Mouse (Mus musculus) CH12.LX (cell line): ENCODE data around the gene Terf2. TPM values are rescaled to one million over a fixed set of nuclear protein-coding genes. Genes with fewer than 3 reads are reported as not detected.

Experiments
- DNase-seq: peaks from one replicate; pipeline ENCODE4 v3.0.0-alpha.2; 2013; ENCODE audit errors: extremely low read depth
- H3K27ac ChIP-seq: 2 replicates; pipeline ENCODE4 v1.5.1; 2012; ENCODE audit warnings: low read depth, mild to moderate bottlenecking, control low read depth, moderate library complexity; ENCODE audit not compliant: insufficient read depth
- H3K27me3 ChIP-seq: replicated peaks from 2 replicates; pipeline ENCODE3; 2012; ENCODE audit warnings: inconsistent platforms
- H3K36me3 ChIP-seq, 2 experiments: replicated peaks in 1 of 2; 2 replicates each; pipeline versions ENCODE3 to v1.6.1; 2012; ENCODE audit warnings: inconsistent platforms in 1 of 2, low read length in 1 of 2, mild to moderate bottlenecking in 1 of 2, mixed read lengths in 1 of 2, moderate library complexity in 1 of 2; ENCODE audit not compliant: control insufficient read depth in 1 of 2, insufficient read depth in 1 of 2
- H3K4me1 ChIP-seq, 2 experiments: 2 replicates each; pipeline ENCODE4 v1.6.1; 2012; ENCODE audit warnings: inconsistent platforms in 1 of 2, moderate library complexity in 1 of 2; ENCODE audit not compliant: insufficient read depth in 2 of 2, control insufficient read depth in 1 of 2
- H3K4me2 ChIP-seq: 2 replicates; pipeline ENCODE4 v1.6.1; 2012; ENCODE audit warnings: low read depth, mild to moderate bottlenecking, control low read depth; ENCODE audit not compliant: poor library complexity, insufficient read depth, severe bottlenecking
- H3K4me3 ChIP-seq, 3 experiments: fragments of 150-350 bp in 1 of 3; sonication (generic) in 1 of 3; replicated peaks in 1 of 3; 2 replicates each; pipeline versions ENCODE3 to v1.5.1; 2011 to 2012; ENCODE audit warnings: low read depth in 2 of 3, low read length in 2 of 3, mild to moderate bottlenecking in 2 of 3, moderate library complexity in 2 of 3, control low read depth in 1 of 3, improper control_type of control experiment in 1 of 3, inconsistent platforms in 1 of 3, mixed read lengths in 1 of 3; ENCODE audit not compliant: poor library complexity in 1 of 3
- H3K79me2 ChIP-seq: replicated peaks from 2 replicates; pipeline ENCODE4 v1.6.1; 2012; ENCODE audit warnings: mild to moderate bottlenecking, moderate library complexity; ENCODE audit not compliant: control insufficient read depth, poor library complexity, insufficient read depth, severe bottlenecking; ENCODE audit errors: extremely low read depth
- H3K9ac ChIP-seq: 2 replicates; pipeline ENCODE4 v1.6.1; 2012; ENCODE audit warnings: low read depth, mild to moderate bottlenecking, control low read depth, moderate library complexity; ENCODE audit not compliant: insufficient read depth
- H3K9me3 ChIP-seq: replicated peaks from 2 replicates; pipeline ENCODE3; 2012; ENCODE audit warnings: low read length, inconsistent platforms, mixed read lengths
- CHD1 ChIP-seq: IDR thresholded peaks from 2 replicates; pipeline ENCODE4 v1.6.1; 2012; ENCODE audit warnings: low read depth, low read length, improper control_type of control experiment, inconsistent platforms
- CTCF ChIP-seq, 2 experiments: IDR thresholded peaks in 1 of 2; conservative IDR thresholded peaks in 1 of 2; 2 replicates each; pipeline ENCODE4 v1.5.1; 2011 to 2012; ENCODE audit warnings: low read depth in 2 of 2, low read length in 2 of 2, improper control_type of control experiment in 1 of 2, inconsistent platforms in 1 of 2, mild to moderate bottlenecking in 1 of 2, moderate library complexity in 1 of 2
- E2F4 ChIP-seq: IDR thresholded peaks from 2 replicates; pipeline ENCODE4 v1.6.1; 2011; ENCODE audit warnings: low read depth, low read length, improper control_type of control experiment; ENCODE audit not compliant: insufficient replicate concordance
- ELF1 ChIP-seq: IDR thresholded peaks from 2 replicates; pipeline ENCODE4 v1.6.1; 2014; ENCODE audit warnings: low read depth, mild to moderate bottlenecking, inconsistent platforms, low read length, improper control_type of control experiment
- EP300 ChIP-seq: IDR thresholded peaks from 2 replicates; pipeline ENCODE4 v1.6.1; 2011; ENCODE audit warnings: low read length, improper control_type of control experiment
- GABPA ChIP-seq: IDR thresholded peaks from 2 replicates; pipeline ENCODE4 v1.6.1; 2012; ENCODE audit warnings: low read depth, low read length, improper control_type of control experiment, inconsistent platforms; ENCODE audit not compliant: insufficient replicate concordance
- HCFC1 ChIP-seq: IDR thresholded peaks from 2 replicates; pipeline ENCODE4 v1.6.1; 2012; ENCODE audit warnings: low read depth, mild to moderate bottlenecking, inconsistent platforms, low read length, improper control_type of control experiment
- IRF4 ChIP-seq: IDR thresholded peaks from 2 replicates; pipeline ENCODE4 v1.6.1; 2014; ENCODE audit warnings: low read depth, mild to moderate bottlenecking, inconsistent platforms, low read length, improper control_type of control experiment
- JUN ChIP-seq: IDR thresholded peaks from 2 replicates; pipeline ENCODE4 v1.6.1; 2011; ENCODE audit warnings: low read depth, mild to moderate bottlenecking, low read length, improper control_type of control experiment, moderate library complexity; ENCODE audit not compliant: insufficient read depth
- JUND ChIP-seq: conservative IDR thresholded peaks from 2 replicates; pipeline ENCODE4 v1.6.1; 2011; ENCODE audit warnings: low read depth, low read length, improper control_type of control experiment
- KAT2A ChIP-seq: IDR thresholded peaks from 2 replicates; pipeline ENCODE4 v1.6.1; 2012; ENCODE audit warnings: low read length, improper control_type of control experiment, inconsistent platforms; ENCODE audit not compliant: insufficient replicate concordance
- MAX ChIP-seq: IDR thresholded peaks from 2 replicates; pipeline ENCODE4 v1.6.1; 2011; ENCODE audit warnings: low read length, improper control_type of control experiment
- MXI1 ChIP-seq: IDR thresholded peaks from 2 replicates; pipeline ENCODE4 v1.6.1; 2011; ENCODE audit warnings: mild to moderate bottlenecking, low read depth, low read length, improper control_type of control experiment
- MYC ChIP-seq: IDR thresholded peaks from 2 replicates; pipeline ENCODE4 v1.6.1; 2011; ENCODE audit warnings: low read depth, mild to moderate bottlenecking, improper control_type of control experiment, low read length
- NELFE ChIP-seq: IDR thresholded peaks from 2 replicates; pipeline ENCODE4 v1.6.1; 2011; ENCODE audit warnings: low read depth, low read length, improper control_type of control experiment
- NRF1 ChIP-seq: IDR thresholded peaks from 2 replicates; pipeline ENCODE4 v1.6.1; 2014; ENCODE audit warnings: low read depth, mild to moderate bottlenecking, inconsistent platforms, low read length, improper control_type of control experiment, moderate library complexity
- PAX5 ChIP-seq: IDR thresholded peaks from 2 replicates; pipeline ENCODE4 v1.6.1; 2012; ENCODE audit warnings: low read length, inconsistent platforms, mixed read lengths
- POLR2A ChIP-seq: IDR thresholded peaks from 2 replicates; pipeline ENCODE4 v1.6.1; 2011; ENCODE audit warnings: low read depth, mild to moderate bottlenecking, improper control_type of control experiment, low read length
- POLR2AphosphoS2 ChIP-seq: IDR thresholded peaks from 2 replicates; pipeline ENCODE4 v1.6.1; 2011; ENCODE audit warnings: low read depth, low read length, improper control_type of control experiment
- RAD21 ChIP-seq: IDR thresholded peaks from 2 replicates; pipeline ENCODE4 v1.6.1; 2011; ENCODE audit warnings: low read depth, mild to moderate bottlenecking, low read length, improper control_type of control experiment, moderate library complexity
- RCOR1 ChIP-seq: conservative IDR thresholded peaks from 2 replicates; pipeline ENCODE4 v1.6.1; 2012; ENCODE audit warnings: low read depth, mild to moderate bottlenecking, inconsistent platforms, low read length, improper control_type of control experiment
- SMC3 ChIP-seq: IDR thresholded peaks from 2 replicates; pipeline ENCODE4 v1.6.1; 2011; ENCODE audit warnings: low read depth, low read length, improper control_type of control experiment
- TCF12 ChIP-seq: IDR thresholded peaks from 2 replicates; pipeline ENCODE4 v1.6.1; 2014; ENCODE audit warnings: low read depth, mild to moderate bottlenecking, inconsistent platforms, low read length, improper control_type of control experiment
- UBTF ChIP-seq: IDR thresholded peaks from 2 replicates; pipeline ENCODE4 v1.6.1; 2012; ENCODE audit warnings: low read depth, mild to moderate bottlenecking, inconsistent platforms, low read length, improper control_type of control experiment, moderate library complexity
- USF2 ChIP-seq: conservative IDR thresholded peaks from 2 replicates; pipeline ENCODE4 v1.6.1; 2011; ENCODE audit warnings: low read depth, low read length, improper control_type of control experiment
- ZC3H11A ChIP-seq: IDR thresholded peaks from 2 replicates; pipeline ENCODE4 v1.6.1; 2012; ENCODE audit warnings: low read depth, mild to moderate bottlenecking, inconsistent platforms, low read length, improper control_type of control experiment
- ZNF384 ChIP-seq: IDR thresholded peaks from 2 replicates; pipeline ENCODE4 v1.6.1; 2012; ENCODE audit warnings: low read depth, low read length, improper control_type of control experiment, inconsistent platforms
- dilution Hi-C: fragments of 300-500 bp; cut with MboI; formaldehyde crosslinking; loops from 2 replicates; pipeline ENCODE4 v1.14.3; 2020; ENCODE audit warnings: low sequenced_read_pairs; ENCODE audit not compliant: extremely low pct_unique_long_range_greater_than_20kb, extremely low pct_ligation_motif_present
- in situ Hi-C: fragments of 300-500 bp; cut with MboI; formaldehyde crosslinking; loops from 3 replicates; pipeline ENCODE4 v1.14.3; 2019; ENCODE audit warnings: low sequenced_read_pairs, low pct_ligation_motif_present, low pct_unique_long_range_greater_than_20kb, mixed read lengths
- polyA plus RNA-seq: library from polyadenylated mRNA; unstranded; fragments of >175 nt; gene quantifications from 2 replicates; pipeline ENCODE4 v1.2.1, GENCODE M21; 2012; ENCODE audit warnings: low read depth; ENCODE audit not compliant: insufficient read length
- total RNA-seq, 2 experiments: library from RNA; depleted of rRNA; stranded (reverse); fragments of 300-350 nt in 1 of 2; fragments of >200 nt in 1 of 2; gene quantifications; 2 replicates each; pipeline ENCODE4 v1.2.3; 2012 to 2014

The Terf2 gene
- total and polyA plus RNA-seq, 3 experiments: 12.5 to 33.7 (median 18.3) TPM

- DNase-seq: peak; percentile 71
- Histone ChIP-seq H3K79me2 (no peaks in the 10 kb centered on the region), H3K9ac (no peak overlapping the region), H3K36me3 (no peaks in the 10 kb centered on the region), H3K4me2 (no peak overlapping the region), H3K27ac (no peak overlapping the region)
- in situ Hi-C loops: loop anchor here (25.0 kb wide), 1 partner anchor 458 kb away; no protein-coding TSS in a partner anchor
- peak; percentile 74 to 87 for TF ChIP-seq CTCF (conservative IDR thresholded peaks at IDR 0.05 in 1 of 2, IDR thresholded peaks at IDR 0.05 in 1 of 2; ENCODE audit: low read depth in 2 of 2, low read length in 2 of 2)
- TF ChIP-seq POLR2A: no peak
- TF ChIP-seq EP300: no peak
- no peak for TF ChIP-seq POLR2AphosphoS2
- TF ChIP-seq SMC3: peak; percentile 68
- TF ChIP-seq HCFC1: no peak
- TF ChIP-seq PAX5: no peak
- no peak for TF ChIP-seq IRF4
- no peak for TF ChIP-seq JUND
- no peak for TF ChIP-seq E2F4
- TF ChIP-seq RAD21: peak; percentile 83
- no peak for TF ChIP-seq NELFE
- TF ChIP-seq ZNF384: no peak
- no peak for TF ChIP-seq UBTF
- TF ChIP-seq USF2: no peak
- no peak for TF ChIP-seq GABPA
- TF ChIP-seq, all 38 proteins: peak for 3
- no peaks in the 10 kb centered on the region for H3K27me3 ChIP-seq
- H3K4me3 ChIP-seq: no peak overlapping the region
- peaks cover 0 to 2% of the 10 kb centered on the region in 2 experiments; a peak in 1 of 4 replicates for H3K4me1 ChIP-seq
- H3K9me3 ChIP-seq: no peaks in the 10 kb centered on the region
- dilution Hi-C loops: no loop called here
Measured at GRCm38 (mm10) chr8:107104547-107104946, 8.2 kb upstream of the Terf2 start.

DNA sequence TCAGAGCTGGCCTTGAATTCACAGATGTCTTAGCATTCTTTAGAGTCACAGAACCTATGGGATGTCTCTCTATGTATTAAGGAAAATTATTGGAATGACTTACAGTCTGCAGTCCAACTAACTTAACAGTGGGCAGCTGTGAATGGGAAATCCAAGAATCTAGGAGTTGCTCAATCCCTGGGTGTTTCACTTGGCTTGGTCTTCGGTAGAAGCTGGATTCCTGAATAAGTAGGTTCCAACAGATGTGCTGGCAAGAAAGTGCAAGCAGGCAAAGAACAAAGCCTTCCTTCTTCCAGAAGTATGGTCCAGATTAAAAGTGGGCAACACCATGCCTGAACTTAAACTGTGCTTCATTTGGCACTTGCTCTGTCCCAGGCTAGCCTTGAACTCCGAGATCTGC lies 4.3 kb upstream of the Terf2 start:
- Histone ChIP-seq H3K27ac (no peak overlapping the region), H3K27me3 (no peaks in the 10 kb centered on the region), H3K9ac (no peak overlapping the region), H3K9me3 (no peaks in the 10 kb centered on the region), H3K4me3 (no peak overlapping the region), H3K4me1 (peaks cover 4 to 7% of the 10 kb centered on the region in 2 experiments; a peak in 3 of 4 replicates), H3K36me3 (no peaks in the 10 kb centered on the region), H3K79me2 (peaks cover 8% of the 10 kb centered on the region; the same call in 1 of the 2 replicates), H3K4me2 (no peak overlapping the region)
- in situ Hi-C loops: loop anchor here (25.0 kb wide), 1 partner anchor 462 kb away; no protein-coding TSS in a partner anchor
- no peak for DNase-seq
- dilution Hi-C loops: no loop called here
- TF ChIP-seq NRF1: no peak
- TF ChIP-seq HCFC1: no peak
- no peak for TF ChIP-seq UBTF
- no peak for TF ChIP-seq ZC3H11A
- no peak for TF ChIP-seq MAX
- TF ChIP-seq GABPA: no peak
- TF ChIP-seq MYC: no peak
- no peak for TF ChIP-seq CTCF (conservative IDR thresholded peaks at IDR 0.05 in 1 of 2, IDR thresholded peaks at IDR 0.05 in 1 of 2; ENCODE audit: low read depth in 2 of 2, low read length in 2 of 2)
- no peak for TF ChIP-seq ZNF384
- TF ChIP-seq CHD1: no peak
- no peak for TF ChIP-seq PAX5
- no peak for TF ChIP-seq ELF1
- no peak for TF ChIP-seq JUN
- no peak for TF ChIP-seq EP300
- no peak for TF ChIP-seq TCF12
- TF ChIP-seq KAT2A: no peak
- no peak for TF ChIP-seq MXI1
- TF ChIP-seq NELFE: no peak
- no peak for TF ChIP-seq RCOR1
